Mouse (Mus musculus) granulocyte monocyte progenitor cell, adult 5-6 weeks (primary cell): ENCODE measurements around the gene Map3k13. TPM values are rescaled to one million over a fixed set of nuclear protein-coding genes. Genes with fewer than 3 reads are reported as not detected.
A peak's percentile ranks its signal among the peaks of the same experiment; 100 is the strongest.
"Not testable (repeated sequence)": the region's sequence is repeated elsewhere in the genome, so short reads cannot be mapped to it uniquely, and the experiment has no call there.

Experiments
- ATAC-seq: replicated peaks from 2 replicates; pipeline ENCODE4 v1.8.0; 2016; ENCODE audit warnings: mild to moderate bottlenecking, moderate TSS enrichment, inconsistent platforms; ENCODE audit not compliant: poor library complexity, severe bottlenecking
- total RNA-seq, 2 experiments: library from RNA; stranded (forward) in 1 of 2; stranded (reverse) in 1 of 2; fragments of 200-712, 200-1000 nt in 1 of 2; fragments of >200 nt in 1 of 2; fragmentation: Nextera tagmentation in 1 of 2; gene quantifications; 2 replicates each; pipeline ENCODE4 v1.2.3; 2014 to 2017

The Map3k13 gene
- total RNA-seq, 2 experiments from 2014 or later, result not detected

- no peak for ATAC-seq
Observed at GRCm38 (mm10) chr16:21804258-21804657, 10.1 kb downstream of the Map3k13 start.

- no peak for ATAC-seq
Observed at GRCm38 (mm10) chr16:21806892-21807291, 12.7 kb downstream of the Map3k13 start.

- ATAC-seq, result not testable (repeated sequence)
Observed at GRCm38 (mm10) chr16:21807786-21808185, 13.6 kb downstream of the Map3k13 start.

- ATAC-seq, result no peak
Observed at GRCm38 (mm10) chr16:21813164-21813834, 19.2 kb downstream of the Map3k13 start.

- ATAC-seq, result peak; percentile 56
Observed at GRCm38 (mm10) chr16:21814861-21815668, 20.9 kb downstream of the Map3k13 start.

GRCm38 (mm10) chr16:21815669-21816010, 21.5 kb downstream of the Map3k13 start:
- no peak for ATAC-seq

GRCm38 (mm10) chr16:21818132-21818531, 24.0 kb downstream of the Map3k13 start:
- ATAC-seq, result peak; percentile 65

- ATAC-seq, result no peak
Observed at GRCm38 (mm10) chr16:21818629-21819028, 24.5 kb downstream of the Map3k13 start.

GRCm38 (mm10) chr16:21825612-21826031, 31.5 kb downstream of the Map3k13 start:
- ATAC-seq, result no peak

GRCm38 (mm10) chr16:21827153-21827552, 33.0 kb downstream of the Map3k13 start:
- peak; percentile 30 for ATAC-seq

- ATAC-seq, result 0 out of 2 replicates have a peak, but pooled peaks have one; percentile 14
Observed at GRCm38 (mm10) chr16:21827581-21827980, 33.4 kb downstream of the Map3k13 start.

- ATAC-seq, result no peak; the same call in 1 of the 2 replicates
Observed at GRCm38 (mm10) chr16:21829711-21830110, 35.6 kb downstream of the Map3k13 start.

GRCm38 (mm10) chr16:21830784-21831183, 36.6 kb downstream of the Map3k13 start:
- no peak for ATAC-seq

GRCm38 (mm10) chr16:21831764-21832163, 37.6 kb downstream of the Map3k13 start:
- no peak for ATAC-seq

- ATAC-seq, result no peak
Observed at GRCm38 (mm10) chr16:21833469-21833868, 39.3 kb downstream of the Map3k13 start.

- no peak for ATAC-seq
Observed at GRCm38 (mm10) chr16:21833970-21834369, 39.8 kb downstream of the Map3k13 start.

- ATAC-seq, result no peak
Observed at GRCm38 (mm10) chr16:21834866-21835583, 40.9 kb downstream of the Map3k13 start.

- peak; percentile 45 for ATAC-seq
Observed at GRCm38 (mm10) chr16:21835584-21835931, 41.4 kb downstream of the Map3k13 start.

- ATAC-seq, result peak; percentile 52
Observed at GRCm38 (mm10) chr16:21836311-21837072, 42.3 kb downstream of the Map3k13 start.

- ATAC-seq, result no peak; the same call in 1 of the 2 replicates
Observed at GRCm38 (mm10) chr16:21837694-21838093, 43.5 kb downstream of the Map3k13 start.
